Mouse (Mus musculus) MN1 (cell line): ENCODE data around the gene Dcst1.

ENCODE experiments used
- DNase-seq: peaks from one replicate; pipeline ENCODE4 v3.0.0-alpha.2; 2016; ENCODE audit warnings: low spot score

Gene Dcst1

GRCm38 (mm10) chr3:89388134-89388881 lies 23.3 kb upstream of the Dcst1 start:
- peak; percentile 66 for DNase-seq

- DNase-seq: no peak
These were observed 22.6 kb upstream of the Dcst1 start for GRCm38 (mm10) chr3:89387632-89388031.

- DNase-seq: no peak
These were observed 21.7 kb upstream of the Dcst1 start for GRCm38 (mm10) chr3:89386438-89387420.

DNA sequence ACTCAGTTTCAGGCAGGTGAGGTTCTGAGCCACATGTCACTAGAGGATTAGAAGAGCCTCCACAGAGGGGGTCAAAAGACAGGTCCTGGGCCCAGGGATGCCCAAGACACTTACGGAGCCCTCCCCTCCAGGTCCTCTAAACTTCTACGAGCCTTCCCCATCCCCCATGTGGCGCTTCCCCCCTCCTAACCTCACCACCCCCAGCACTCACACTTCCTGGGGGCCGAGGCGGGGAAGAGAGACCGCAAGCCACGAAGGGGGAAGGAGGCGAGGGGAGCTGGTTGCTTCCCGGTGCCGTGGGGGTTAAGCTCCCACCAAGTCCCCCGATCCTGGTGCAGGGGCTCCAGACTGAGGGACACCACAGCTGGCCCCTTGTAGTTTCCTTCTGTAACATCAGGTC lies 20.4 kb upstream of the Dcst1 start:
- no peak for DNase-seq

- no peak for DNase-seq
These were observed 19.5 kb upstream of the Dcst1 start for GRCm38 (mm10) chr3:89384331-89385076.

DNA sequence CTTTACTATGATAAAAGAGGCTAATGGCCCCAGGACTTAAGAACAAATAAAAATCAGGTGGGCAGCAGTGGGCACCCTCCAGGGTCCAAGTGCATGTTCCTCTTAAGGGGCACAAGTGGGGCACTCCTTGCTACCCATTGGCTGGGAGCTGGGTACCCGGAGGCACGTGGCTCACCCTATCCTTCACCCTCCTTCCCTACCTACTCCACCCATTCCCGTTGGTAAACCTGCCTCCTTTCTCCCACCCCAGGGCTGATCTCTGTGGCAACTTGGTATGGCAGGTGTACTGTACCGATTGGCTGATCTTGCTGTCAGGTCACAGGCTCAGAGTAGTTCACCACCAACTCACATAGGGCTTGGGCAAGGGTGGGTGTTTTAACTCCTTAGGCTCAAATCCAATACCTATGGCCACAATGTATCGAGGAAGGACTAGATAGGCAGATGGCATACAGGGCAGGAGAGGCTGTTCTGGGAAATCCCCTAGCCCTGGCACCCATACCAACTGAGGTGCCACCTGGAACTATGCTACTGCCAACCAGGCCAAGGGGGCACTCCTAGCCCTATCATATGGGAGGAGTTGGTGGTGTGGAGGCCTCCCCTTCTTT lies 18.7 kb upstream of the Dcst1 start:
- DNase-seq: no peak

DNA sequence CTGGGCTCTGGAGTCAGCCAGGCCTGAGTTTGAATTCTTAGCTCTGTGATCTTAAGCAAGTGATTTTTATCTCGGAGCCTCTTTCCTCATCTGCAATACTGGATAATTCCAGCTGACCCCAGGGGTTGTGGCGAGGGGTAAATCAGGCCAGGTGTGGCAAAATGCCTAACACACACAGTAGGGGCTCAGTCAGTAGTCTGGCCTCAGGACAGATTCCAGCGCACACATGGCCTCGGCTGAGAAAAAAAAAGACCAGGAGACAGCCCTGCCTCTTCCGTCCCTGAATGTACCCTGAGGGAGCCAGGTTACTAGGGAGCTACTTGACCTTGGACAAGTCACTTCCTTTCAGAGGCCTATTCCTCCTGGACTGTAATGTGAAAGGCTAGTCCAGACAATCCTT lies 17.9 kb upstream of the Dcst1 start:
- no peak for DNase-seq

DNA sequence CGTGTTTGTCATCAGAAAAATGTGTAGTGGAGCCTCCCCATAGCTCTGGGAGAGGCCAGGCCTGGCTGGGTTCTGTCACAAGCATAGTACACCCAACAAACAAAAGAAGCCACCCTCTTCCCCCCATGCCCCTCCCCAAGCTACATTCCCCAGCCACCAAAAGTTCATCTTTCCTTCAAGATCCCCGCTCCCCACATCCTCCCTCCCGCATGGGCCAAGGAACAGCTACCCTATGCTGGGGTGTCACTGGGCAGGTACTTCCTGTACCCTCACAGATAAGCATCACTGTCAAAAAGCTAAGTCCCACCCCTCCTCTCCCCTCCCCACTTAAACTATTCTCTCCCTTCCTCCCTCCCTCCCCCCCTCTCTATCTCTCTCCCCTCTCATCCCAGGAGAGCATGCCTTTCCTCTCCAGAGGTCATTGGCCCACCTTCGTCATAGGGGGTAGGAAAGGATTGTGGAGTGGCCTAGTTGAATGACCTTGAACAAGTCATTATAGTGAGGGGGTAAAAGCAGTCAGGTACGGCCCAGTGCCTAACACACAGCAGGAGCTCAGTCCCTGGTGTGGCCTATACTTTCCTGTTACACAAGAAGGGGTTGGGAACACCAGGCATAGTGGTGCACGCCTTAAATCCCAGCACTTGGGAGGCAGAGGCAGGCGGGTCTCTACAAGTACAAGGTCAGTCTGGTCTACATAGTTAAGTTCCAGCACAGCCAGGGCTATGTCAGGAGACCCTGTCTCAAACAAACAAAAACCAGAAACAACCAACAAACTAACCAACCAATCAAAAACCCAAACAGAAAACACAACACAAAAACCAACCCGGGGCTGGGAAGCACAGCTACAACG lies 17.2 kb upstream of the Dcst1 start:
- DNase-seq: no peak

DNA sequence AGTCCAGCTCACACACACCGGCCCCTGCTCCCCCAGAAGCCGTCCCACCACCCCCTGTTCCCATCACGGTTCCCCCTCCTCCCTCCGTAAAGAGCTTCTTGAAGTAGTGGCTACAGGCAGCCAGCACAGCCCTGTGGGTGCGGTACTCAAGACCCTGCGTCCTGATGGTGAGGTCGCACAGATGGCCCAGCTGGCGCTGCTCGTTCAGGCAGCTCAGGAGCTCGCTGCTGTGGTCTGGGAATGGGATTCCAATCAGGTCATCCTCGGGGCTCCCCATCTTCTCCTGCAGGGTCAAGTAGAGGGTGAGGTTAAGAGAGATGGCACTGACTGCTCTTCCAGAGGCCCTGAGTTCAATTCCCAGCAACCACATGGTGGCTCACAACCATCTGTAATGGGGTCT lies 16.2 kb upstream of the Dcst1 start:
- no peak for DNase-seq

GRCm38 (mm10) chr3:89380711-89381110 lies 15.7 kb upstream of the Dcst1 start:
- no peak for DNase-seq

DNA sequence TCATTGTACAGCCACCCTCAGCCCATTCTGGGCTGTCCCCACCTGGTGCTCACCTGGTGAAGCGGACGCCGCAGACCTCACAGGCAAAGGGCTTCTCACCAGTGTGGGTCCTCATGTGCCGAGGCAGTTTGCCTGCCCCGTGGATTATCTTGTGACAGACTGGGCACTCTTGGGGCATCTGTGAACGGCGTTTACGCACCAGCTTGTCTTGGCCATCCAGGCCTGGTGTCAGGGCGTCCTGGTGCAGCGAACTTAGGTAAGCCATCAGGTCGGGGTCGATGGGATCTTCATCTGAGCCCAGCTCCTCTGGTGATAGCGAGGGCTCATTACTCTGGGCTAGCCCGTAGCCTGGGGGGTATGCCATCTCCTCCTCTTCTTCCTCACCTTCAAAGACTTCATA lies 15.2 kb upstream of the Dcst1 start:
- no peak for DNase-seq

GRCm38 (mm10) chr3:89379388-89380131 lies 14.5 kb upstream of the Dcst1 start:
- DNase-seq: no peak

- peak; percentile 89 for DNase-seq
These were observed 13.5 kb upstream of the Dcst1 start for GRCm38 (mm10) chr3:89378394-89379067.

GRCm38 (mm10) chr3:89377831-89378230 lies 12.8 kb upstream of the Dcst1 start:
- no peak for DNase-seq

DNA sequence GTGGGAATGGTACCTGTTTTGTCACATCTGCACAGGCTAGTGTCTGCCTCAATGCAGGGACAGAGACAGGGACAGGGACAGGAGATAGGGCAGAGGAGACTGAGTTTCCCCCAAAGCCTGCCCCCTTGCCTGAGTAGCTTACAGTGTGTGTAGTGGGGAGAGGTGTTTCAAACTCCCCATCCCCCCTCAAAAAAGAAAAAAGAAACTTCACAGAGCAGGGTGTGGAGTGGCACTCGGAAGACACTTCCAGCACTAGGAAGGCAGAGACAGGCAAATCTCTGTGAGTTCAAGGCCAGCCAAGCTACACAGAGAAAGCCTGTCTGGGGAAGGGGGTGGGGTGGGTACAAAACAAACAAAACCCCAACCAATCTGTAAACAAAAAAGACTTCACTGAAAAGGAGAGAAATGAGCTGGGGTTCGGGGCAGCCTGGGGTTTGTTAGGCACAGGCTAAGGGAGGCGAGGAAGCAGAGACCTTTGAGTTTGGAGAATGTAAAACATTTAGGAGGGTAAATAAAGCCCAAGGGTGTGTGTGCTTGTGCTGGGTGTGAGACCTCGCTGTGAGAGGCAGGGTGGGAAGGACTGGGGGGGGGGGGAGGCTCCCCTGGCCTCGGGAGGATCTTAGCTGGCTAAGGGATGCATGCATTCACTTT lies 8.7 kb upstream of the Dcst1 start:
- DNase-seq: no peak

GRCm38 (mm10) chr3:89367338-89367737 lies 2.3 kb upstream of the Dcst1 start:
- no peak for DNase-seq

DNA sequence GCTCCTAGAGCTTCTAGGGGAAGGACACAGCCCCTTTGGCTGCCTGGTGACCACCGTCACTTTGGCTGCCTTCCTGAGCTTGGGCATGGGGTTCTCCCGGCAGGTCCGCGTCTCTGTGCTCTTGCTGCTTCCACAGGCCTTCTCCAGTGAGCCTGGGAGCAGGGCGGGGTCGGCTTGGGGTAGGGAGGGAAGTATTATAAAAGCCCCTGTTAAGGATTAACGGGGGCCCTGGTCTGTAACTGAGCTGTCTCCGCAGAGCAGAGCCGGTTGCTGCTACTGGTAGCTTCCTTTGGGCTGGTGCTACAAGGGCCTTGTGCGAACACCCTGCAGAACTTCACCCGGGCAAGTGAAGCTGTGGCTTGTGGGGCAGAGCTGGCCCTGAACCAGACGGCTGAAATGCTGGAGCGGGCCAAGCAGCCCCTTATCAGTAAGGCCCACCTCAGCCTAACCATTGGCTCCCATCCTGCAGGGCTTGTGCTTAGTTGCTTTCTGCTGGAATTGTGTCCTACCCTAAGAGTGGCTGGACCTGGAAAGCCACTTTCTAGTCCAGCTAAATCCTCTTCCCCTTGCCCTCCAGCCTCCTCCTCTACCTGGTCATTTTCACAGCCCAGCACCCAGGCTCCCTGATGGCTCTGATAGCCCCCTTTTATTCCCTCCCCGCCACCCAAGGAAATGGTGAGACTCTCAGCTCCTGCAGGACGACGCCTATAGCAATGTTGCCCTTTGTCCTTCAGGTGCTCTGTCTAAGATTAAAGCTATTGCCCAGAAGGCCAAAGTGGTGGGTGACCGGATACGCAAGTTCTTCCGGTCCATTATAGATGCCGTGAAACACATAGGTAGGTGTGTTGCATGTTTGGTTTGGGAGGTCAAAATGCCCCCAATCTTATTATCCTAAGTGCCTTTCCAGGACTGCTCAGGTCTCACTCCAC lies 697 bp upstream of the Dcst1 start:
- DNase-seq: no peak

DNA sequence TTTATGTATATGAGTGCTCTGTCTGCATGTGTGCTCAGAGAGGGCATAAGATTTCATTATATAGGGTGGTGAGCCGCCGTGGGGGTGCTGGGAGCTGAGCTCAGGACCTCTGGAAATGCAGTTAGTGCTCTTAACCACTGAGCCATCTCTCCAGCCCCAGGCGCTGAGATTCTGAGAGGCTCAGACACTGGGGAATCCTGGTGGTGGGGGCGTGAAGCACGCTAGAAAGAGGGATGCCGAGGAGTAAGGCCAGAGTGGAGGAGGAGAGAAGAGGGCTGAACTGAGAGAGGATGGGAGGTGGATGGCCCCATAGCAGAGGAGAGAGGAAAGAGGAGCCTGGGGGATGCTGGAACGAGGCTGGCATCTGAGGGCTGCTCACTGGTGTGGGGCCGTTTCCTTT lies 422 bp downstream of the Dcst1 start:
- DNase-seq: no peak
